Mouse (Mus musculus): Measurements from ENCODE around the gene Ddit4. TPM values are rescaled to one million over a fixed set of nuclear protein-coding genes. Genes with fewer than 3 reads are reported as not detected.
A peak's percentile ranks its signal among the peaks of the same experiment; 100 is the strongest.

Gene Ddit4
- polyA plus RNA-seq, 1 experiment = 152 TPM

- TF ChIP-seq CTCF (IDR thresholded peaks at IDR 0.05; ENCODE audit: extremely low read depth, insufficient read depth, insufficient read length, insufficient replicate concordance) (no peak), POLR2A (IDR thresholded peaks at IDR 0.05; ENCODE audit: low read depth, low read length) (no peak)
- 41% methylated on average over 3 of the region's 3 CpGs for WGBS
- no peaks in the 10 kb centered on the region for H3K36me3 ChIP-seq (ENCODE audit: control insufficient read depth, insufficient read depth, low read length)
- DNase-seq (ENCODE audit: low read depth in 1 of 2, low spot score in 2 of 2) = no peak
- no peaks in the 10 kb centered on the region for H3K27me3 ChIP-seq (ENCODE audit: control insufficient read depth, insufficient read depth, low read length)
- no peak overlapping the region for H3K4me3 ChIP-seq (ENCODE audit: extremely low read depth, insufficient read depth, insufficient read length)
- peaks cover 16% of the 10 kb centered on the region; the same call in 1 of the 2 replicates for H3K4me1 ChIP-seq (ENCODE audit: control insufficient read depth, insufficient read depth, insufficient read length)
- H3K27ac ChIP-seq (ENCODE audit: insufficient read depth, low read length) = no peak overlapping the region
These were observed 27.3 kb downstream of the Ddit4 start for GRCm38 (mm10) chr10:59924305-59924704.

GRCm38 (mm10) chr10:59923493-59923892, 28.1 kb downstream of the Ddit4 start:
- H3K4me3 ChIP-seq (ENCODE audit: extremely low read depth, insufficient read depth, insufficient read length) = no peak overlapping the region
- no peaks in the 10 kb centered on the region for H3K27me3 ChIP-seq (ENCODE audit: control insufficient read depth, insufficient read depth, low read length)
- no peak for DNase-seq (ENCODE audit: low read depth in 1 of 2, low spot score in 2 of 2)
- WGBS = 86% methylated on average over 2 of the region's 2 CpGs
- peaks cover 16% of the 10 kb centered on the region; the same call in 1 of the 2 replicates for H3K4me1 ChIP-seq (ENCODE audit: control insufficient read depth, insufficient read depth, insufficient read length)
- no peak overlapping the region for H3K27ac ChIP-seq (ENCODE audit: insufficient read depth, low read length)
- TF ChIP-seq CTCF (IDR thresholded peaks at IDR 0.05; ENCODE audit: extremely low read depth, insufficient read depth, insufficient read length, insufficient replicate concordance) (no peak), POLR2A (IDR thresholded peaks at IDR 0.05; ENCODE audit: low read depth, low read length) (no peak)
- no peaks in the 10 kb centered on the region for H3K36me3 ChIP-seq (ENCODE audit: control insufficient read depth, insufficient read depth, low read length)

GRCm38 (mm10) chr10:59920810-59921681, 30.6 kb downstream of the Ddit4 start:
- H3K27me3 ChIP-seq (ENCODE audit: control insufficient read depth, insufficient read depth, low read length) = no peaks in the 10 kb centered on the region
- no peak for DNase-seq (ENCODE audit: low read depth in 1 of 2, low spot score in 2 of 2)
- peak overlapping the region; percentile 31 for H3K27ac ChIP-seq (ENCODE audit: insufficient read depth, low read length)
- WGBS = 11% methylated on average over 33 of the region's 33 CpGs
- H3K4me1 ChIP-seq (ENCODE audit: control insufficient read depth, insufficient read depth, insufficient read length) = peaks cover 16% of the 10 kb centered on the region; the same call in 1 of the 2 replicates
- H3K36me3 ChIP-seq (ENCODE audit: control insufficient read depth, insufficient read depth, low read length) = no peaks in the 10 kb centered on the region
- peak overlapping the region; percentile 54 for H3K4me3 ChIP-seq (ENCODE audit: extremely low read depth, insufficient read depth, insufficient read length)
- no peak for TF ChIP-seq POLR2A (IDR thresholded peaks at IDR 0.05; ENCODE audit: low read depth, low read length)
- TF ChIP-seq CTCF (IDR thresholded peaks at IDR 0.05; ENCODE audit: extremely low read depth, insufficient read depth, insufficient read length, insufficient replicate concordance) = no peak

GRCm38 (mm10) chr10:59920485-59920809, 31.2 kb downstream of the Ddit4 start:
- Histone ChIP-seq H3K4me1 (ENCODE audit: control insufficient read depth, insufficient read depth, insufficient read length) (peaks cover 16% of the 10 kb centered on the region; the same call in 1 of the 2 replicates), H3K27me3 (ENCODE audit: control insufficient read depth, insufficient read depth, low read length) (no peaks in the 10 kb centered on the region), H3K27ac (ENCODE audit: insufficient read depth, low read length) (peak overlapping the region; percentile 31), H3K36me3 (ENCODE audit: control insufficient read depth, insufficient read depth, low read length) (no peaks in the 10 kb centered on the region), H3K4me3 (ENCODE audit: extremely low read depth, insufficient read depth, insufficient read length) (no peak overlapping the region)
- DNase-seq (ENCODE audit: low read depth in 1 of 2, low spot score in 2 of 2) = no peak
- WGBS = 42% methylated on average over 7 of the region's 7 CpGs
- TF ChIP-seq CTCF (IDR thresholded peaks at IDR 0.05; ENCODE audit: extremely low read depth, insufficient read depth, insufficient read length, insufficient replicate concordance) (no peak), POLR2A (IDR thresholded peaks at IDR 0.05; ENCODE audit: low read depth, low read length) (no peak)

GRCm38 (mm10) chr10:59919494-59920181, 32.0 kb downstream of the Ddit4 start:
- H3K4me1 ChIP-seq (ENCODE audit: control insufficient read depth, insufficient read depth, insufficient read length) = peaks cover 16% of the 10 kb centered on the region; the same call in 1 of the 2 replicates
- TF ChIP-seq CTCF (IDR thresholded peaks at IDR 0.05; ENCODE audit: extremely low read depth, insufficient read depth, insufficient read length, insufficient replicate concordance) (no peak), POLR2A (IDR thresholded peaks at IDR 0.05; ENCODE audit: low read depth, low read length) (no peak)

GRCm38 (mm10) chr10:59918111-59918510, 33.5 kb downstream of the Ddit4 start:
- H3K36me3 ChIP-seq (ENCODE audit: control insufficient read depth, insufficient read depth, low read length) = no peaks in the 10 kb centered on the region
- H3K4me3 ChIP-seq (ENCODE audit: extremely low read depth, insufficient read depth, insufficient read length) = no peak overlapping the region
- DNase-seq (ENCODE audit: low read depth in 1 of 2, low spot score in 2 of 2) = no peak
- H3K27ac ChIP-seq (ENCODE audit: insufficient read depth, low read length) = no peak overlapping the region
- H3K27me3 ChIP-seq (ENCODE audit: control insufficient read depth, insufficient read depth, low read length) = no peaks in the 10 kb centered on the region
- H3K4me1 ChIP-seq (ENCODE audit: control insufficient read depth, insufficient read depth, insufficient read length) = peaks cover 16% of the 10 kb centered on the region; the same call in 1 of the 2 replicates
- 92% methylated on average over 4 of the region's 4 CpGs for WGBS
- TF ChIP-seq POLR2A (IDR thresholded peaks at IDR 0.05; ENCODE audit: low read depth, low read length) (no peak), CTCF (IDR thresholded peaks at IDR 0.05; ENCODE audit: extremely low read depth, insufficient read depth, insufficient read length, insufficient replicate concordance) (no peak)

More at GRCm38 (mm10) chr10:59919494-59920181, 32.0 kb downstream of the Ddit4 start:
- no peak for DNase-seq (ENCODE audit: low read depth in 1 of 2, low spot score in 2 of 2)
- 54% methylated on average over 15 of the region's 15 CpGs for WGBS
- Histone ChIP-seq H3K36me3 (ENCODE audit: control insufficient read depth, insufficient read depth, low read length) (no peaks in the 10 kb centered on the region), H3K27me3 (ENCODE audit: control insufficient read depth, insufficient read depth, low read length) (no peaks in the 10 kb centered on the region), H3K27ac (ENCODE audit: insufficient read depth, low read length) (peak overlapping the region; percentile 1; the same call in 1 of the 2 replicates), H3K4me3 (ENCODE audit: extremely low read depth, insufficient read depth, insufficient read length) (no peak overlapping the region)

Data from spleen, adult 2 months (tissue).